Mouse (Mus musculus): ENCODE data around the gene Xpot.

Xpot gene

DNA sequence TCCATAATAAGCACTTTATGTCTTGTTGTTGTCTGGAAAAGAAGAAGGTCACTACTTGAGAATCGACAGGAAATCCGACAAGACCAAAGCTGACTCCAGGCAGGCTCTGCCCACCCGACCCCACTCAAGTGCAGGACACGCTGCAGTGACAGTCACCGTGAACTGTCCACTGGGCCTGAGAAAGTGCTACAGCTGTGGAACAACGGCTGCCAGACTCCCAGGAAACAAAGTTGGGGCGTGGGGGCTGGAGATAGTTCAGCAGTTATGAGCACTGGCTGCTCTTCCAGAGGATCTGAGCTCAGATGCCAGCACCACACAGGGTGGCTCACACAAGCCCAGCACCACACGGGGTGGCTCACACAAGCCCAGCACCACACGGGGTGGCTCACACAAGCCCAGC, 49.8 kb downstream of the Xpot start:
- DNase-seq (ENCODE audit: low spot score in 2 of 2): no peak

DNA sequence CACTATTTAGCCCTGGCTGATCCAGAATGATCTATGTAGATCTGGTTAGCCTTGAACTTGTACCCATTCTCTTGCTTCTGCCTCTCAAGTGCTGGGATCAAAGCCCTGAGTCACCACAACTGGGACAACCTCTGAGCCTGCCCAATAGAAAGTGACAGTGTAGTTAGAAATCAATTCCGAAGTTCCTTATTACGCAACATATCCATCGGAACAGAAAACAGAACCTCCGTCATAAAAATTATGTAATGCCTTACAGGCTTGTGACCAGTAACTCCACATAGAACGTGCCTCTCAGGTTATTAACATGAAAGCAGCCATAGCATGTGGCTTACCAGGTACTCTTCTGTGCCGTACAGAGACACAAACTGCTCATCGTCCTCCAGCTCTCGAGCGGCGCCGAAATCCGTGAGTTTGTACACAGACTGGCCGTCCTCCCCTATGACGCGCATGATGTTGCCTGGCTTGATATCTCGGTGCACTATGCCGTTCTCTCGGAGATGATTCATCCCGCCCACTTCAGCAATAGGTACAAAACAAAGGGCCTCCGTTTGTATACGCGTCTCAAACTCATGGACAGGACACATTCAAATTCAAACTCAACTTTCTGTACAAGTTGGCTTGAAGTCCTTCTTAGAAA, 54.5 kb downstream of the Xpot start:
- DNase-seq (ENCODE audit: low spot score in 2 of 2): no peak

DNA sequence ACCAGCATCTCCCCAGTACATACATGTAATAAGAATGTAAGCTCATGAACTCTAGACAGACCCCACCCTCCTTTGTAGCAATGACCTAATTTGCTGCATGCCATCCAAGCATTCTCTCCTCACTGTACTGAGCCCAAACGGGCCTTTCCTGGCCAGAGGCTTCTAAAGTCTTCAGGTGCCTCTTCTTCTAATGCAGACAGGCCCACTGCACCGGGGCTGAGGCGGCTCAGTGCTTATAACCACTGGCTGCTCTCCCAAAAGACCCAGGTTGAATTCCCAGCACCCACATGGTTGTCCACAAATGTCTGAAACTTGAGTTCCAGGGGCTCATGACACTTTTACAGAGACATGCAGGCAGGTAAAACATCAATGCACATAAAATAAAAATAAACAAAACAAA, 55.1 kb downstream of the Xpot start:
- no peak for DNase-seq (ENCODE audit: low spot score in 2 of 2)

DNA sequence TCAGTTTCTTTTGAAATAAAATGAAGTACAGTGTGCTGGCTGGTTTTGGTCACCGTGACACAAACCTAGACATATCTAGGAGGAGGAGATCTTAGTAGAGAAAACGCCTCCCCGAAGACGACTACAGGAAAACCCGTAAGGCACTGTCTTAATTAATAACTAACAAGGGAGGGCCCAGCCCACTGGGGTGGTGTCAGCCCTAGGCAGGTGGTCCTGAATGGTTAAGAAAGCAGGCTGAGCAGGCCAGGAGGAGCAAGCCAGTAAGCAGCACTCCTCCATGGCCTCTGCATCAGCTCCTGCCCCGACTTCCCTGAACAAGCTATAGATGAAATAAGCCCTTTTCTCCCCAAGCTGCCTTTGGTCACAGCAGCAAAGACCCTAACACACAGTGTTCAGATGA, 56.3 kb downstream of the Xpot start:
- DNase-seq (ENCODE audit: low spot score in 2 of 2): no peak

DNA sequence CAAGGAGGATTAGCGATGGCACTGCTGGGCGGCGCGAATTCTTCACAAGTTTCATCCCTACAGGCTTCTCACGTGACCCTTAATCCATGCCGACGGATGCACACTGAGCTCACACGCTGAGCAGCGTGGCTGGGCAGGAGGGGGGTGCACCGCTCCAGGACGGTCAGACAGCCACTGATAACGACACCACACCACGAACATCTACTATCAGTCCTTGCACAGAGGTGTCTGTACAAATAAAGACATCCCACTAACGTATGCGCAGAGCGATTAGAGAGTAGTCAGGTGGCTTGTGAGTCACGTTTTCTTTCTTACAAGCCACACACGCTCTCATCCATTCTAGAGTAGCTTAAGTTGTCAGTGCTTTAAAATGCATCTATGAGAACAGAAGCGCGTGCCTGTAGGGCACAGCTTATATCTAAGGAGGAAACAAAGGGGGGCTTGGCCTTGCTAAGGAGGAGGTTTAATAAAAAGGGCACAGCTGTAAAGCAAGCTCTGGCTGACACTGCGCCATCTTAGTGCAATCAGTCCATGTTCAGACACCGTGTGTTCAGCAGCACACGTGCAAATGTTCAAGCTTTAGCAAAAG, 57.0 kb downstream of the Xpot start:
- DNase-seq (ENCODE audit: low spot score in 2 of 2): no peak

DNA sequence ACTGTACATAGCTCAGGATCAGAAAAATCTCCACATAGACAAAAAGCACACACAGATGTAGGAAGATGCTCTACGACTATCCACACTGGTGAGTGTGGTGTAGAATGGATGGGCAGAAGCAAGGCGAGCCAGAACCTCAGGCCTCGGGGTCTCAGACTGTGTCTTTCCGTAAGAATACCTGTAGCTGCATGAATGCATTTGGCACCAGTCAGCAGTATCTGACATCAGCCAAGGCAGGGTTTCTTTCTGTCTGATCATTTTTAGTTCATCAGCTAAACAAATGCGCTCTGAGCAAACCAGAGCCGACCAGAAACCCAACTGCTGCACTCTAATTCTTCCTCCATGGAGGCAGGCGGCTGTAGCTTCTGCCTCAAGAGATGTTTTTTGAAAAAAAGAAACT, 57.6 kb downstream of the Xpot start:
- no peak for DNase-seq (ENCODE audit: low spot score in 2 of 2)

DNA sequence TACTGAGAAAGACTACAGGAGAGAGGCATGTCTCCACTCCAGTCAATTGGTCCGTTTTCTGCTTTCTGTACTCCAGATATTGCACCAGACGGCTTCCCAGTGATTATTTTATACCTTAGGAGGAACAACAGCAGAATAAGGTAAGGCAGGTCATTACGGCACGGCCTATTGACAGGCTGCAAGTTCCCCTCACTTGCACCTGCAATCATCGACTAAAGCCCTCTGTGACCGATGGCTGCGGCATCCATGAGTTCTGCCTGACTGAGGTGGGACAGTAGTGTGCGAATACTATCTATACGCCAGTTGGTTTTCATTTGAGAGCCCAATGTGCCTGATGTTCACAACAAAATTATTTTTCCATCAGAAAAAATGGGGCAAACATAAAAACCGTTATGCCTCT, 58.1 kb downstream of the Xpot start:
- no peak for DNase-seq (ENCODE audit: low spot score in 2 of 2)

DNA sequence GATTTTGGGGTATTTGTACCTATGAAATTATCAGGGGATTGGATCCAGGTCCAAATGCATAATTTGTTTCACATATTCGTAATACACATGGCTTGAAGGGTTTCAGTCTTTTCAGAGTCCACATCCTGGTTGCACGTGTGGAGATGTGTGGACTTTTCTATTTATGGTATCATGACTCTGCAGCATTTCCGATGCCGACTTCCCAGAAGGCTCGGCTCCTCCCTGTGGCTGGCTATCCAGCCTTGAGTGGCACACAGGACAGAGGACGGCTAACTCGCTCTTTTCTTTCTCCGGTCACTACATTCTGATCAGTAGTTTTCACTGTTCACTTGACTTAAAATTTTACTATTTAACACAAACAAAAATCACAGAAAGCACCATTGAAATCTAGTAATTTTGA, 61.7 kb downstream of the Xpot start:
- DNase-seq (ENCODE audit: low spot score in 2 of 2): no peak

DNA sequence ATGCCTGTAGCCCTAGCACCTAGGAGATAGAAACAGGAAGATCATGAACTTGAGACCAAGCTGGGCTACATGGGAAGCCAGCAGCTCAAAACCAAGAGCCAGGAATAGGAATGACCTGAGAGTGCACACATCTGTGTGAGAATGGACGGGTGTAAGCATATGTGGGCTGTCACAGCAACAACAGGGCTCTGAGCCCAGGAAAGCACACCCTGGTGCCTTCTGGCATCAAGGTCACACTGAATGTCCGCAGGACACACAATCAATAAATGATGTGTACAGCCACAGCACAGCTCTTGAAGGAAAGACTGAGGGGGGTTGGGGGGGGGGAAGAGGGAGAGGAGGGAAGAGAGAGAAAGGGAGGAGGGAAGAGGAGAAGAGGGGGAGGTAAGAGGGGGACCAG, 67.9 kb downstream of the Xpot start:
- DNase-seq (ENCODE audit: low spot score in 2 of 2): no peak

DNA sequence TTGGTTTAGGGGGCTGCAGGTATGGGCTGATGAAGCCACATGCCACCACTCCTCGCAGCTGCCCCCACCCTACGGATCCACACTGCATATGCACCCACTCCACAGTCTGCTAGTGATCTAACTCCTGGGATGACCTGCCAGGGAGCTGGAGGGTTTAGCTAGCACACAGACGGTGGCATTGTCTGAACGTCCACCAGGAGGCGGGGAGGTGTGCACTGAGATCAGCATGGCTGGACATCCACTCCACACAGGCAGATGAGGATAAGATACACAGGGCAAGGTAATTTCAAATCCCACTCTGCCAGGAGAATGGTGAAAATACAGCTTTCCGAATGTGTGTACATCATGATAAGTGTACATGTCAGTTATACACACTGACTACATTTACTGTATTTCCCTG, 69.9 kb downstream of the Xpot start:
- no peak for DNase-seq (ENCODE audit: low spot score in 2 of 2)

DNA sequence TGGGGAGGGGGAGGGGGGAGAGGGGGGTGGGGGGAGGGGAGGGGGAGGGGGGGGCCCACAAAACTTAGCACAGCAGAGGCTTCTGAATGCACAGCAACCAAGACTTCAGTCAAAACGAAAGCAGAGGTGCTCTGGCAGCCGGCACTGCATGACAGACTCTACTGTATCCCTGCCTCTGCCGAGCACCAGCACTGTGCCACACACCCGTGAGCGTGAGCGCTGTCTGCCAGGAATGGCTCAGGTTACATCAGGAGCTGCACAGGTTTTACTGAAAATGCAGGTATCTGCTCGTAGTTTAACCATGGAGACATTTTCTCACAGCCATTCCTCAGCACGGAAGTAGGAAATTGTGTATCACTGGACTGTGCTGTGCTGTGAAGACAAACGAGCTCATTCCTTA, 75.8 kb downstream of the Xpot start:
- no peak for DNase-seq (ENCODE audit: low spot score in 2 of 2)

DNA sequence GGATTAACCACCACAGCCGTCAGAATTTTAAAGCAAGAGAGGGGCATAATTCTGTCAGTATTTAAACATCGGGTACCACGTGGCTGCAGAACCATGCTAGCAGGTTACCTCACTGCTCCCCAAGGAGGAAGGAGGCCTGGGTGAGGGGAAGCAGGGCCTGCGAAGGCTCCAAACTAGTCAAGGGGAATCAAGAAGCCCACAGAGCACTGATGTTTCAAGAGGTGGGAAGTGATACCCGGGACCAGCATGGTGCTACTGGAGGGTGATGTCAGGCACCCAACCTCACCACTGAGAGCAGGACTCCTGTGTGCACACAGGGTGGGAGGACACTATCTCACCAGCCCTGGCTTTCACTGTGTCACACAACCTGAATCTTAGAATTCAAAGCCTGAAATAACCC, 76.5 kb downstream of the Xpot start:
- DNase-seq (ENCODE audit: low spot score in 2 of 2): no peak

DNA sequence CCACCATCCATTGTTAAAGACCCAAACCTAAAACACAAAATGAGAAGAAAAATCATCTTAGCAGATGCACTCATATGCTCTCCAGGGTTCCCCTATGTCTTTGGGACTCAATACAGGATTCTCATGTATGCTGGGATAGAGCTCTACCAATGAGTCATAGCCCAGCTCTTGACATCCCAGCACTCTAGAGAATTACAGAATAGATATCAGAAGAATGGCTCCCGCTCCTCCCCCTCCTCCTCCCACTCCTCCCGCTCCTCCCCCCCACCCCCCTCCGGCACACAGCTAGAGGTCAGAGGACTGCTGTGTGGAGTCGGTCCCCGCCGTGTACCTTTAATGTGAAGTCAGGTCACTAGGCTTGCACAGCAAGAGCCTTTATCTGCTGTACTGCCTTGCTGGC, 79.0 kb downstream of the Xpot start:
- no peak for DNase-seq (ENCODE audit: low spot score in 2 of 2)

DNA sequence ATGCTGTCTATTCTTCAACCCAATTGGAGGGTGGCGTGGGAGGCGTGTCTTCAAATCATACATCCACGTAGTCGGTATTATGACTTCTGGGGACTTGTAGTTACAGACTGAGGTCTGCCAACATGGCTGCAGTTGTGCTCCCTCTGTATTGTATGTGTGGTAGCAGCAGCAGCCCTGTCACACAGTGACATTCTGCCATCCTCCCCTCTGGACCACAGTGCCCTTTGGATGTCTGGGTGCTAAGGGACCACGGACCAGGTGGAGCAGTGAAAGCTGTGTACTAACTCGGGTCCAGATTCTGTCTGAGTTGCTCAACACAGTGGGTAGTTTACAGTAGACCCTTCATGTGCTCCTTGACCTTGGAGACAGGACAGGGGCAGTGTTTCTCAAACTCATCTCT, 82.6 kb downstream of the Xpot start:
- DNase-seq (ENCODE audit: low spot score in 2 of 2): no peak

DNA sequence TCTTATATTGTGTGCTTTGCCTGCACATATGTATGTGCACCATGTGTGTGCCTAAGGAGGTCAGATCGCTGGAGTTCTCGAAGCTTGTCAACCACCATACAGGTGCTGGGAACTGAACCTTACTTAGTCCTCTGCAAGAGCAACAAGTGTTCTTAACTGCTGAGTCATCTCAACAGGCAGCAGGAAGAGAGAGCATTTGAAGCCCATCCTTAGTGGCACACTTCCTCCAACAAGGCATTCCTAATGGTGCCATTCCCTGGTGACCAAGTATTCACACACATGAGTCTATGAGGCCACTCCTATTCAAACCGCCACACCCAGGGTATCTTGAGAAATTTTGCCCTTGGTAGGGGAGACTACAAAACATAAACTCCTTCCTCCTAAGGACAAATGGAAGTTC, 84.0 kb downstream of the Xpot start:
- DNase-seq (ENCODE audit: low spot score in 2 of 2): no peak
